Mouse (Mus musculus) forebrain, postnatal 0 days (tissue): Measurements from ENCODE around the gene Zfp26. TPM values are rescaled to one million over a fixed set of nuclear protein-coding genes. Genes with fewer than 3 reads are reported as not detected.
A peak's percentile ranks its signal among the peaks of the same experiment; 100 is the strongest.

ENCODE experiments used
- ATAC-seq: fragments of 200-750 bp; cut with Nextera tagmentation; 2 replicates; pipeline ENCODE4 v1.8.0; 2017; ENCODE audit warnings: mild to moderate bottlenecking, moderate library complexity
- DNase-seq: peaks from one replicate; pipeline ENCODE4 v3.0.0-alpha.2; 2015
- H3K27ac ChIP-seq: fragments of 300-500 bp; sonication (generic); 2 replicates; pipeline ENCODE4 v1.5.1; 2014; ENCODE audit warnings: low read depth, mild to moderate bottlenecking, antibody characterized with exemption, low read length, moderate library complexity, mixed read lengths
- H3K27me3 ChIP-seq: fragments of 300-500 bp; sonication (generic); 2 replicates; pipeline ENCODE4 v1.6.1; 2014; ENCODE audit warnings: mild to moderate bottlenecking, low read length, mixed read lengths; ENCODE audit not compliant: insufficient read depth
- H3K36me3 ChIP-seq: fragments of 300-500 bp; sonication (generic); 2 replicates; pipeline ENCODE4 v1.6.1; 2014; ENCODE audit warnings: mild to moderate bottlenecking, moderate library complexity; ENCODE audit not compliant: insufficient read depth
- H3K4me1 ChIP-seq: fragments of 300-500 bp; sonication (generic); 2 replicates; pipeline ENCODE4 v1.6.1; 2014; ENCODE audit warnings: antibody characterized with exemption; ENCODE audit not compliant: insufficient read depth
- H3K4me2 ChIP-seq: fragments of 300-500 bp; sonication (generic); 2 replicates; pipeline ENCODE4 v1.6.1; 2014; ENCODE audit warnings: low read depth, mild to moderate bottlenecking, moderate library complexity
- H3K4me3 ChIP-seq: fragments of 300-500 bp; sonication (generic); 2 replicates; pipeline ENCODE4 v1.5.1; 2014; ENCODE audit warnings: low read depth, low read length, mixed read lengths
- H3K9ac ChIP-seq: fragments of 300-500 bp; sonication (generic); 2 replicates; pipeline ENCODE4 v1.6.1; 2014; ENCODE audit warnings: mild to moderate bottlenecking
- H3K9me3 ChIP-seq: fragments of 300-500 bp; sonication (generic); 2 replicates; pipeline ENCODE4 v1.6.1; 2016; ENCODE audit warnings: low read length
- CTCF ChIP-seq: sonication (generic); IDR thresholded peaks from 2 replicates; pipeline ENCODE4 v1.5.1; 2016; ENCODE audit warnings: antibody characterized with exemption, control low read depth, low read depth
- WGBS: fragments of 180-500 bp; shearing (Covaris S2); extraction: QIAGEN DNeasy Blood & Tissue Kit; methylation state at CpG from one replicate; pipeline ENCODE4 v1.1.7; 2014; 5-methylcytosine and 5-hydroxymethylcytosine counted together
- polyA plus RNA-seq: library from polyadenylated mRNA; unstranded; fragments of >200 nt; fragmentation: Nextera tagmentation; extraction: Ambion mirVana; gene quantifications from 2 replicates; pipeline ENCODE4 v1.2.1, GENCODE M21; 2015
- total RNA-seq: library from RNA; depleted of rRNA; stranded (reverse); fragments of >200 nt; gene quantifications from 2 replicates; pipeline ENCODE4 v1.2.3, GENCODE M21; 2014; rRNA removed

Gene Zfp26
- total RNA-seq (35.3 and 40.6 TPM in 2 replicates), polyA plus RNA-seq (6.3 and 9.2 TPM in 2 replicates)

DNA sequence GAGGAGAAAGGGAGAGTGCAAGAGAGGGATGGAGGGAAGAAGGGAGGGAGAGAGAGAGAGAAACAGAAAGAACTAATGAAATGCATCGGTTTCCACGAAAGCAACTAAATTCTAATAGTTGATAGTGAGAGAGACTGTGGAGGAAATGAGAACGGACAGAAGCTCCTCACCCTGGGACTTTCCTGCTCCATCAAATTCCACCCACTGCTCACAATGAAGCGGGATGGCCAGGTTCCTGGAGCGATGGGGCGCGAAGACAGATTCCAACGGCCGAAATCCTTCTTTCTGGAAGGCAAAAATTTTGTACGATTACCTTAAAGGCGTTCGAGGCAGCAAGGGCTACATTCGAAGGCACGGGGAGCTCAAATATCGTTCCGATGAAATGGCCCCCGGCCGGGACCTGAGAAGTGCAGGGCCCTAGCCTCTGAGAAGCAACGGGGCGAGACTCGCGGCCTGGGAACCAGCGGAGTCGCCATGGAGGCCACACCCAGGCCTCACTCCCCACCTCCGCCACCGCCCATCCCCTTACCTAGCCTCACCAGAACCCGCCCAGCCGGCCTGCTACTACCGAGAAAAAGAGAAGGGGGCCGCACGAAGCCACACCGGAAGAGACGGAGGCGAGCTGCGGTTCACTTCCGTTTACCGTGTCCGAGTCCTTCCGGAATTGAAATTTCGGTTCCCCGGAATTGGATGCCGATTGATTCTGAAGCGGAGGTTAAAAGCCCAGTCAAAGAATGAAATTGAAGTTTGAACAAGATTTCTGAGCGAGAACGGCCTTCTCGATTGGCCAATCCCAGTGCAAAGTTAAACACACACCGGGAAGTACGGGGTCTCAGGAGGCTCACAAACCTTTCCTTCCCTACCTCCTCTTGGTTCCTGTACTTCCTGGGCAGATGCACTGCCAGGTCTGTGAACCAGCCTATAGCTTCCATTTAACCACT, at the start of gene Zfp26:
Zfp26 (minus strand) TSS at position 786 of the 941 bp plus-strand sequence.
- Histone ChIP-seq H3K4me3 (peak within 1 kb of the TSS; percentile 64), H3K36me3 (peaks cover 23% of the 10 kb centered on the region), H3K4me2 (peak within 1 kb of the TSS; percentile 81), H3K9ac (peak within 1 kb of the TSS; percentile 85), H3K27me3 (no peaks in the 10 kb centered on the region), H3K4me1 (peaks cover 10% of the 10 kb centered on the region; the same call in 1 of the 2 replicates), H3K9me3 (no peaks in the 10 kb centered on the region), H3K27ac (peak within 1 kb of the TSS; percentile 89)
- no peak for TF ChIP-seq CTCF
- peak; percentile 92 for ATAC-seq
- WGBS = under 1% methylated on average over 48 of the region's 48 CpGs
- peak; percentile 86 for DNase-seq

GRCm38 (mm10) chr9:20509676-20510075, 49.7 kb upstream of the Zfp26 start:
- no peaks in the 10 kb centered on the region for H3K27me3 ChIP-seq
- H3K4me1 ChIP-seq = no peaks in the 10 kb centered on the region
- H3K27ac ChIP-seq = no peak overlapping the region
- TF ChIP-seq CTCF = no peak
- WGBS = 75% methylated on average over 3 of the region's 3 CpGs
- H3K9me3 ChIP-seq = no peaks in the 10 kb centered on the region
- H3K4me3 ChIP-seq = no peak overlapping the region
- H3K4me2 ChIP-seq = no peak overlapping the region
- peaks cover 43% of the 10 kb centered on the region for H3K36me3 ChIP-seq
- DNase-seq (no peak), ATAC-seq (no peak)
- no peak overlapping the region for H3K9ac ChIP-seq

- Histone ChIP-seq H3K36me3 (peaks cover 69% of the 10 kb centered on the region), H3K9ac (no peak overlapping the region), H3K27me3 (no peaks in the 10 kb centered on the region), H3K9me3 (no peaks in the 10 kb centered on the region), H3K4me1 (no peaks in the 10 kb centered on the region), H3K4me2 (no peak overlapping the region), H3K27ac (no peak overlapping the region), H3K4me3 (no peak overlapping the region)
- 94% methylated on average over 5 of the region's 5 CpGs for WGBS
- ATAC-seq = no peak
- no peak for TF ChIP-seq CTCF
- no peak for DNase-seq
Observed at GRCm38 (mm10) chr9:20504801-20505200, 44.8 kb upstream of the Zfp26 start.

DNA sequence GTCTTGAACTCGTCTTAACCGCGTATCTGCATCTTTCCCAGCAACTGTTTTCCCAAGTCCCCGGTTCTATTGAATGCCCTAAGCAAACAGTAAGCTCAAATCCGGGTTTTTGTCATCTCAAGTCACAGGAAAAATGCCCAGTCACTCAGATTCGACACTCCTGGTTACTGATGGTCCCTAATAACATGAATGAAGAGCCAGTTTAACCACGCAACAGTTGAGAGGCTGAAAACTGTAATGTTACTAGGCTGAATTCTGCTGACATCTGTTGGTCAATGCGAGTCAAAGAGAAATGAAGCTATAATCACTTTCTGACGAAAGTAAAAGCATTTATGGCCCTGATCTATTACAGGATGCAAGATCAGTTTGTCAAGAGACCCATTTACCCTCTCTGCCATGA, 33.3 kb upstream of the Zfp26 start:
- peak overlapping the region; percentile 82 for H3K4me3 ChIP-seq
- no peaks in the 10 kb centered on the region for H3K27me3 ChIP-seq
- H3K4me2 ChIP-seq = peak overlapping the region; percentile 74
- peak overlapping the region; percentile 97 for H3K27ac ChIP-seq
- peak overlapping the region; percentile 84 for H3K9ac ChIP-seq
- WGBS = 6% methylated on average over 9 of the region's 9 CpGs
- H3K4me1 ChIP-seq = peaks cover 14% of the 10 kb centered on the region
- TF ChIP-seq CTCF = peak; percentile 31
- peaks cover 14% of the 10 kb centered on the region; the same call in 1 of the 2 replicates for H3K36me3 ChIP-seq
- ATAC-seq = peak; percentile 17
- no peak for DNase-seq
- no peaks in the 10 kb centered on the region for H3K9me3 ChIP-seq

DNA sequence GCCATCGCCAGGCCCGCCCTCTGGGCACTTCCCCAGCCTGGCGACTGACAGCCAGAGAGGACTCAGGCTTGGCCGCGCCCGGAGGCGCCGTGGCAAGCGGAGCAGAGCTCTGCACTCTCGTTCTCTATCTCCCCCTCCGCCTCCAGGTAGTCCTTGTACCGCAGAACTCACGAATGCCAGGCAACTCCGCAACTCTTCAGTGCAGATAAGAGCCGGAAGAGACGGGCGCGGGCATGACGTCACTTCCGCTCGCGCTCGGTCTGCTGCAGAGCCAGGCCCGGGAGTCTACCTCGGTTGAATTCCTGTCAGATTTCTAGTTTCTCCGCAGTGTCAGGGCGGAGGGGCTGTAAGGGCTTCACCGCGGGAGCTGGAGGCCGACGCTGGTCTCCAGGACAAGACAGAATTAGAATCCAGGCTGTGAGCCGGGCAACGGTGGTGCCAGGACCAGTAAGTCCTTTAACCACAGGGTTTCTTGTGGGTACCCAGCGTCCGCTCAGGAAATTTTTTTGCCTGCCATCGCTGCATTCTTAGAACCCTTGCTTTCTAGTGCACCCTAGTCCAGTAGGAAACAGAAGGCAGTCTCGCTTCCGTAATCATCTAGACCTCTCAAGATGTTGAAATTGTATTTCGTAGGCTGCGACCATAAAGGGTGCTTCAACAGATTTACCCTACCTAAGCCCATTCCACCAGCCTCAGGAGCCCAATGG, 32.7 kb upstream of the Zfp26 start, which contains the start of gene Zfp426:
Zfp426 (minus strand) TSS at position 220 of the 707 bp plus-strand sequence.
- WGBS = under 1% methylated on average over 40 of the region's 40 CpGs
- Histone ChIP-seq H3K9ac (peak within 1 kb of the TSS; percentile 84), H3K4me3 (peak within 1 kb of the TSS; percentile 82), H3K27me3 (no peaks in the 10 kb centered on the region), H3K4me2 (peak within 1 kb of the TSS; percentile 74), H3K4me1 (peaks cover 14% of the 10 kb centered on the region), H3K36me3 (peaks cover 10% of the 10 kb centered on the region; the same call in 1 of the 2 replicates), H3K9me3 (no peaks in the 10 kb centered on the region), H3K27ac (peak within 1 kb of the TSS; percentile 97)
- TF ChIP-seq CTCF = no peak
- ATAC-seq (peak; percentile 98), DNase-seq (peak; percentile 95)

- H3K27ac ChIP-seq = peak overlapping the region; percentile 97
- ATAC-seq (no peak), DNase-seq (no peak)
- H3K36me3 ChIP-seq = peaks cover 3% of the 10 kb centered on the region; the same call in 1 of the 2 replicates
- WGBS = 10% methylated on average over 20 of the region's 20 CpGs
- no peaks in the 10 kb centered on the region for H3K27me3 ChIP-seq
- H3K9ac ChIP-seq = peak overlapping the region; percentile 84
- H3K4me2 ChIP-seq = peak overlapping the region; percentile 74
- peaks cover 14% of the 10 kb centered on the region for H3K4me1 ChIP-seq
- TF ChIP-seq CTCF = no peak
- no peaks in the 10 kb centered on the region for H3K9me3 ChIP-seq
- peak overlapping the region; percentile 82 for H3K4me3 ChIP-seq
Observed at GRCm38 (mm10) chr9:20491858-20492526, 32.0 kb upstream of the Zfp26 start.
